Mouse (Mus musculus) heart, embryonic 16.5 days (tissue): ENCODE results near the gene Kdelc1. TPM values are rescaled to one million over a fixed set of nuclear protein-coding genes. Genes with fewer than 3 reads are reported as not detected.

Source experiments
- ATAC-seq: fragments of 200-750 bp; cut with Nextera tagmentation; replicated peaks from 2 replicates; pipeline ENCODE4 v1.8.0; 2017; ENCODE audit warnings: moderate number of reproducible peaks; ENCODE audit not compliant: insufficient read depth, low FRiP score; ENCODE audit errors: extremely low read depth
- H3K27ac ChIP-seq: fragments of 300-500 bp; sonication (generic); 2 replicates; pipeline ENCODE4 v1.5.1; 2014; ENCODE audit warnings: mild to moderate bottlenecking, low read length, control low read depth, moderate library complexity
- H3K27me3 ChIP-seq: fragments of 300-500 bp; sonication (generic); 2 replicates; pipeline ENCODE4 v1.6.1; 2014; ENCODE audit warnings: low read length, mixed read lengths; ENCODE audit not compliant: control insufficient read depth, insufficient read depth
- H3K36me3 ChIP-seq: fragments of 300-500 bp; sonication (generic); 2 replicates; pipeline ENCODE4 v1.6.1; 2014; ENCODE audit not compliant: control insufficient read depth, insufficient read depth
- H3K4me1 ChIP-seq: fragments of 300-500 bp; sonication (generic); 2 replicates; pipeline ENCODE4 v1.6.1; 2014; ENCODE audit warnings: low read length, mixed read lengths; ENCODE audit not compliant: control insufficient read depth, insufficient read depth
- H3K4me2 ChIP-seq: fragments of 300-500 bp; sonication (generic); 2 replicates; pipeline ENCODE4 v1.6.1; 2014; ENCODE audit warnings: low read depth, mild to moderate bottlenecking, control low read depth, low read length
- H3K4me3 ChIP-seq: fragments of 300-500 bp; sonication (generic); 2 replicates; pipeline ENCODE4 v1.5.1; 2014; ENCODE audit warnings: mild to moderate bottlenecking, control low read depth, low read length
- H3K9ac ChIP-seq: fragments of 300-500 bp; sonication (generic); 2 replicates; pipeline ENCODE4 v1.6.1; 2014; ENCODE audit warnings: low read length, control low read depth
- H3K9me3 ChIP-seq: fragments of 300-500 bp; sonication (generic); replicated peaks from 2 replicates; pipeline ENCODE4 v1.6.1; 2016; ENCODE audit warnings: low read length; ENCODE audit not compliant: control insufficient read depth
- WGBS: fragments of 180-500 bp; shearing (Covaris S2); extraction: QIAGEN DNeasy Blood & Tissue Kit; methylation state at CpG from one replicate; pipeline ENCODE4 v1.1.7; 2014; 5-methylcytosine and 5-hydroxymethylcytosine counted together
- polyA plus RNA-seq: library from polyadenylated mRNA; unstranded; fragments of >200 nt; fragmentation: Nextera tagmentation; extraction: Ambion mirVana; gene quantifications from 2 replicates; pipeline ENCODE4 v1.2.1, GENCODE M21; 2015

Gene Kdelc1
- polyA plus RNA-seq, 1 experiment from 2014 or later, result 41.2 TPM

DNA sequence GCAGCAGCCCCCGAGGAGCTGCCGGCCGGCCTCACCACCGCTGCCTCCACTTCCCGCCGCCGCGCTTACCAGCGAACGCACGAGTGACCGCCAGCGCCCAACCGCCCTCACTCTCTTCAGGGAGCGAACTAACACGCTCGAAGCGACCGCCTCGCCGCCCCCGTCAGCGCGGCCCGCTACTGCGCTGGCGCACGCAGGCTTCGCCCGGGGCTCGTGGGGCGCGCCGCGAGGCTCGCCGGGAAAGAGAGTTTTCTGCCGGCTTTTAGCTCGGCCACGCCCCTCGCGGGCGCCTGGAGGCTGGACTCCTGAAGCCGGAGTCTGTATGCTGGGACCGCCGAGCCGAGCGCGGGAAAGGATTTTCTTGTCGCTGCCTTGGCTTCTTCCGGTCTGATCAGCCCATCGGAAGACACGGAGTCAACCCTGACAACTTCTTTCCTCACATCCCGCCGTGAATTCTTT is 16.3 kb downstream of the Kdelc1 start, which contains the start of gene Tex30:
Gene Tex30 (minus strand): TSS at position 183 of the 459 bp plus-strand sequence.
- Histone ChIP-seq H3K9me3 (no peaks in the 10 kb centered on the region), H3K4me3 (peak within 1 kb of the TSS; percentile 89), H3K27ac (peak within 1 kb of the TSS; percentile 94), H3K4me2 (peak within 1 kb of the TSS; percentile 75), H3K36me3 (peaks cover 14% of the 10 kb centered on the region), H3K27me3 (no peaks in the 10 kb centered on the region), H3K4me1 (peaks cover 9% of the 10 kb centered on the region), H3K9ac (peak within 1 kb of the TSS; percentile 89)
- ATAC-seq, result peak; percentile 96
- WGBS, result under 1% methylated on average over 55 of the region's 55 CpGs

DNA sequence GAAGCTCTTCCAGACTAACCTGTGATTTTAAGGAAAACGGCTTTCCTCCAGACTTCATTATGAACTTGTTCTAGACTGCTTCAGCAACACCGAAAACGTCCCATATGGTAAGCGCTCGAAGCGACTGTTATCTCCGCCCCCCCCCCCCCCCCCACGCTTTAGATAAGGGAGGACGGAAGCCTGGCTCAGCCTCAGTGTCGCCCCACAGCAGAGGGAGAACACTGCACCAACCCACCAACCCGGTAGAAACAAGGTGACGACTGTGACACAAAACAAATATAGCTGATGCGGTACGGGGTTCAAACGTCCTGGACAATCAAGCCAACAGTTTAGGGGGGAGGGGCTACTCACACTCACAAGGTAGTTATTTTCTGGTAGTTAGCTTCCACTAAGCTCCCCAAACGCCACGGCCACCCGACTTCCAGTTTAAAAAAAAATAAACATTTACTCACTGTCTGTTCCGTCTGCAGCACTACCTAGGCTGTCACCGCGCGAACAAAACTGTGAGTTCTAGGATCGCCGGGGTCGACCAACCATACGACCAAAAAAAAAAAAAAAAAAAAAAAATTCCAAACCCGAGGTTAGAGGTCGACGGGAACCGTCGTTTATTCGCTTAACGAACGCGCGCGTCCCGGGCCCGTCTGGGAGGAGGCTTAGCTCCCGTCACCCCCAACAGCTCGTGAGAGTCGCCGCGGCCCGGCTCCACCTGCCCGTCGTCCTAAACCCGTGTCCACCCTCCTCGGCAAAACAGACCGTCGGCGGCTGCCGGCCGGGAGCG is 17.0 kb downstream of the Kdelc1 start:
- H3K4me3 ChIP-seq, result peak overlapping the region; percentile 89
- under 1% methylated on average over 54 of the region's 55 CpGs for whole genome bisulfite sequencing
- H3K4me2 ChIP-seq, result peak overlapping the region; percentile 75
- no peaks in the 10 kb centered on the region for H3K27me3 ChIP-seq
- peak overlapping the region; percentile 94 for H3K27ac ChIP-seq
- peak; percentile 67 for ATAC-seq
- peaks cover 9% of the 10 kb centered on the region for H3K4me1 ChIP-seq
- peak overlapping the region; percentile 89 for H3K9ac ChIP-seq
- no peaks in the 10 kb centered on the region for H3K9me3 ChIP-seq
- peaks cover 15% of the 10 kb centered on the region for H3K36me3 ChIP-seq

DNA sequence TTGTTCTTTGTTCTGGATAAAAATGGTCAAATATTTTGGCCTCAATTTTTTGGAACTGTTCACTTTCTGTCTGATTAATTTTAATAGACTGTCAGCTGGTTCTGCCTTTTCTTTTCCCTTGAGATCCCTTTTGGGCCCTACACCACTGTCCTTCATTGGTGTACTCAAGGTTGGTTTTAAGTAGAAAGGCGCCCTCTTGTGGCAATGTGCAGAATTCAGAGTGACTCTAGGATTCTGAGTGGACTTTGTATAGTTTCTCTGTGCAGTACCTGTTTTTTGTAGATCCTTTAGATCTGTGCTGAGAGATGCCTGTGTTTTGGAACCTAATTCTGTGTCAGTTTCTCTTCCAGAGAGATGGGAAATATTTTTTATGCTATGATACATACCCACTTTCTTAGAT is 54.0 kb downstream of the Kdelc1 start:
- Histone ChIP-seq H3K4me2 (no peak overlapping the region), H3K4me1 (no peaks in the 10 kb centered on the region), H3K27me3 (no peaks in the 10 kb centered on the region), H3K4me3 (no peak overlapping the region), H3K9me3 (no peaks in the 10 kb centered on the region), H3K9ac (no peak overlapping the region), H3K36me3 (no peaks in the 10 kb centered on the region), H3K27ac (no peak overlapping the region)
- WGBS, result 0% methylated on average over 1 of the region's 1 CpGs
- no peak for ATAC-seq

DNA sequence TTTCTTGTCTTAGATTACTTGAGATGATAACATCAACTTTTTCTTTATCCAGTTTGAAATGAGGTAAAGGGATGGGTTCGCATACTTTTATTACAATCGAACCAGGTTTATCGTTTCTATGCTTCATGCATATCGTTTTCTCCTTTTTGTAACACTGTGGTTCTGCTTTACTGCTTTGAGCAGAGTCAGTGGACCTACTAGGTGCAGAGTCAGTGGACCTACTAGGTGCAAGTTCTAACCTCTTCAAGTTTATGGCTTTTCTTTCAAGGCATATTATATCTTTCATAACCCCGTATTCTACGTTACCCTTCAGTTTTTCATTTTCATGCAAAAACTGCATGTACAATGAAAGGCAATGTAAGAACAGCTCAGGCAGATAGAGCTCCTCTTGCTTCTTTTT is 55.2 kb downstream of the Kdelc1 start:
- no peaks in the 10 kb centered on the region for H3K9me3 ChIP-seq
- no peak overlapping the region for H3K4me2 ChIP-seq
- no peak for ATAC-seq
- H3K4me3 ChIP-seq, result no peak overlapping the region
- WGBS, result 90% methylated on average over 6 of the region's 6 CpGs
- no peaks in the 10 kb centered on the region for H3K27me3 ChIP-seq
- H3K9ac ChIP-seq, result no peak overlapping the region
- no peak overlapping the region for H3K27ac ChIP-seq
- no peaks in the 10 kb centered on the region for H3K36me3 ChIP-seq
- H3K4me1 ChIP-seq, result no peaks in the 10 kb centered on the region

DNA sequence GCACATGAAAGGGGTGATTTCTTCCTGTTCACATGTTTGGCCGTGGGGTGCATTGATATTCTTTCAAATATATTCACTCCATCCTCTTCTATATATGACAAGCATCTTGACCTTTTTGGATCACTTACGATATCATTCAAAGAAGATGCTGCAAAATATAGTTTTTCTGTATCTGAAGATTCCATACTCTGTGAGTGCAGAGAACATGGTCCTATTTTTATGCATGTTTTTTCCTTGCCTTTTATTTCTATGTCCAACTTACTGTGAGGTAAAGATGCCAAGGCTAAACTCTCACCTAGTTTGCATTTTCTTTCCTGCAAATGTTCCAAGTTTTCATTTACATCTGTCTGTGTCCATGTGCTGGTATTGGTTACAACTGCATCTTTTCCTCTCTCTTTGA is 56.8 kb downstream of the Kdelc1 start, which contains the start of gene Gm8251:
Gene Gm8251 (minus strand): TSS at position 101 of the 400 bp plus-strand sequence.
- Histone ChIP-seq H3K9me3 (no peaks in the 10 kb centered on the region), H3K27ac (no peak within 1 kb of the TSS), H3K4me2 (no peak within 1 kb of the TSS), H3K4me1 (no peaks in the 10 kb centered on the region), H3K27me3 (no peaks in the 10 kb centered on the region), H3K4me3 (no peak within 1 kb of the TSS), H3K9ac (no peak within 1 kb of the TSS), H3K36me3 (no peaks in the 10 kb centered on the region)
- ATAC-seq, result no peak
- 91% methylated on average over 2 of the region's 2 CpGs for WGBS

DNA sequence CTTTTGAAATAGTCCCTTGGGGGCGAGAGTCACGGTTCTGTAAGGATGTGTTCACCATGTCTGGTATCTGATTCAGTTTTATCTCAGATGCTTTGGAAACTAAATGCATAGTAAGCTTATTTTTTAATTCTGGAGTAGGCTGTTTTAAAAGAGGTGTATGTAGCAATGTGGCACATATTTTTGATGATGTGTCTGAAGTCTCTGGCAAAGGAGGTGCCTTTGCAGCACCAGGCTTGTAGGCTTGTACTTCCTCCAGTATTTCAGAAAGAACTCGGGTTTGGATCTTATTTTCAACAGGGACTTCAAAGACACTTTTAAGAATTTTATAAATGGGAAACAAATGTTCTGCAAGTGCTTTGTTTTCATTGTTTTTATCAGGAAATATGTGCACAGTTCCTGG is 60.8 kb downstream of the Kdelc1 start:
- Histone ChIP-seq H3K4me2 (no peak overlapping the region), H3K4me3 (no peak overlapping the region), H3K27ac (no peak overlapping the region), H3K27me3 (no peaks in the 10 kb centered on the region), H3K9me3 (no peaks in the 10 kb centered on the region), H3K4me1 (no peaks in the 10 kb centered on the region), H3K9ac (no peak overlapping the region), H3K36me3 (no peaks in the 10 kb centered on the region)
- 64% methylated on average over 3 of the region's 3 CpGs for WGBS
- ATAC-seq, result no peak

Other genes starting within 250 kb of the Kdelc1 start
- gene Tpp2, start 185.2 kb downstream of the Kdelc1 start, polyA plus RNA-seq, result 50.7 and 51.0 TPM in 2 replicates
- 0.21 and 0.37 TPM in 2 replicates for gene Mettl21c, start 98.8 kb downstream of the Kdelc1 start, polyA plus RNA-seq
- 0.05 and 0.06 TPM in 2 replicates for gene Gm8251, start 56.9 kb downstream of the Kdelc1 start, polyA plus RNA-seq
- 62.9 and 74.8 TPM in 2 replicates for gene Tex30, start 16.4 kb downstream of the Kdelc1 start, polyA plus RNA-seq
- 11.0 and 13.4 TPM in 2 replicates for gene Bivm, start 149 bp upstream of the Kdelc1 start, polyA plus RNA-seq
- 13.4 and 14.6 TPM in 2 replicates for gene Ercc5, start 28.9 kb upstream of the Kdelc1 start, polyA plus RNA-seq
- gene Mettl21e, start 100.2 kb upstream of the Kdelc1 start, polyA plus RNA-seq, result 0.21 and 0.41 TPM in 2 replicates